Mouse (Mus musculus) retina, postnatal 1 day (tissue): Measurements from ENCODE around the gene Nbea.

Experiments used
- DNase-seq: peaks from one replicate; pipeline ENCODE4 v3.0.0-alpha.2; 2012

The Nbea gene

GRCm38 (mm10) chr3:55587434-55587971, 596.0 kb downstream of the Nbea start:
- DNase-seq: no peak
